Mouse (Mus musculus) CD4-positive helper T cell, adult 2 months (primary cell): ENCODE measurements around the gene Prg2.

Experiments
- DNase-seq: peaks from one replicate; pipeline ENCODE4 v3.0.0-alpha.2; 2012; ENCODE audit warnings: low read depth, missing footprints, low spot score

Gene Prg2

GRCm38 (mm10) chr2:85029897-85030296 is 49.6 kb downstream of the Prg2 start:
- no peak for DNase-seq

DNA sequence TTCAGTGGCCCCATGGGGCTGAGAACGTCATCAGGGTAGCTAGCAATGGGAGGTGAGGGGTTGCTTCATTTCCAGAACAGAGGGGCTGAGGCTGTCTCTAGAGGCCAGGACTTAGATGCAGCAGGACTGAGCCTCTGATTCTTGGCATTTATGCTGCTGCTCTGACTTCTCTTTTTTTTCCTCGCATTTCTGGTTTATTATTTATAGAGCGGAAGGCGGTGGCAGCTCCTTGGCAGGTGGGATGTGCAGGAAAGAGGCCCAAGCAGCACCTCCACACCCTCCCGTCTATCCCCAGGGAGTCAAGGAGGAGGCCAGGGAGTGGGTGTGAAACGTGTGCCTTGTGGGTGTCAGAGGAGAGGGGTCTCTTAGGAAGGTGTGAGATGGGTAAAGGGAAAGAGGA is 50.7 kb downstream of the Prg2 start:
- DNase-seq: no peak

DNA sequence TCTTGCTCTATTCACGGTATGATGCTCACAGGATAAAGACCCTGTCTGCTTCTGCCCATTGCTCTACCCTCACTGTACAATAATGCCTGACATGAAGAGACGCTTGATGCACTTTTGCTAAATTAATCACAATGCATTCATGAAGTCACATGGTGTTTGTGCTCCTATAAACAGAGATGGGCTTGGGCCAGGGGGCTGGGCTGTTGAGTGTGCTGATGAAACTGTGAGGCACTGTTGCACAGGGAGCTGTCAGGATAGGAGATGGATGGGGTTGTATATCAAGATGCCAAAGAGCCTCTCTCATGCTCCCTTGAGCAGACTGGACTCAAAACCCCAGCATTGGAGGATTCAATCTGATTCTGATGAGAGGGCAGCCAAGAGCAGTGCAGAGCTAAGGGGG is 52.9 kb downstream of the Prg2 start:
- DNase-seq: no peak
